Mouse (Mus musculus): ENCODE results near the gene Pitpna.

GRCm38 (mm10) chr11:75563851-75564548 is 23.9 kb upstream of the Pitpna start:
- TF ChIP-seq CTCF (IDR thresholded peaks at IDR 0.05) (no peak), EP300 (IDR thresholded peaks at IDR 0.05) (peak; percentile 24)
